Mouse (Mus musculus) MEL (cell line): ENCODE results near the gene Vps26a. TPM values are rescaled to one million over a fixed set of nuclear protein-coding genes. Genes with fewer than 3 reads are reported as not detected.

Experiments used
- DNase-seq: peaks from one replicate; pipeline ENCODE4 v3.0.0; 2011; ENCODE audit warnings: low read depth, low spot score
- H3K27ac ChIP-seq: 2 replicates; pipeline ENCODE4 v1.5.1; 2012; ENCODE audit warnings: low read depth, mild to moderate bottlenecking, control low read depth, low read length, moderate library complexity; ENCODE audit not compliant: control insufficient read depth
- H3K27me3 ChIP-seq, 2 experiments: fragments of 150-350 bp in 1 of 2; sonication (generic) in 1 of 2; 2 replicates each; pipeline ENCODE4 v1.6.1; 2012; ENCODE audit warnings: low read length in 2 of 2, mild to moderate bottlenecking in 2 of 2, improper control_type of control experiment in 1 of 2, moderate library complexity in 1 of 2; ENCODE audit not compliant: insufficient read depth in 2 of 2, control insufficient read depth in 1 of 2
- H3K36me3 ChIP-seq, 2 experiments: 2 replicates each; pipeline ENCODE4 v1.6.1; 2012 to 2014; ENCODE audit warnings: low read length in 2 of 2, improper control_type of control experiment in 1 of 2, inconsistent platforms in 1 of 2, mild to moderate bottlenecking in 1 of 2; ENCODE audit not compliant: insufficient read depth in 2 of 2, control insufficient read depth in 1 of 2
- H3K4me1 ChIP-seq, 2 experiments: fragments of 150-350 bp in 1 of 2; sonication (generic) in 1 of 2; 2 replicates each; pipeline ENCODE4 v1.6.1; 2012; ENCODE audit warnings: low read length in 2 of 2, improper control_type of control experiment in 1 of 2, mild to moderate bottlenecking in 1 of 2; ENCODE audit not compliant: insufficient read depth in 2 of 2, control insufficient read depth in 1 of 2
- H3K4me3 ChIP-seq, 2 experiments: fragments of 150-350 bp in 1 of 2; sonication (generic) in 1 of 2; 2 replicates each; pipeline ENCODE4 v1.5.1; 2012; ENCODE audit warnings: low read depth in 2 of 2, low read length in 2 of 2, mild to moderate bottlenecking in 2 of 2, moderate library complexity in 2 of 2, control low read depth in 1 of 2, improper control_type of control experiment in 1 of 2; ENCODE audit not compliant: control insufficient read depth in 1 of 2, insufficient read depth in 1 of 2
- H3K79me2 ChIP-seq: 2 replicates; pipeline ENCODE4 v1.6.1; 2012; ENCODE audit warnings: mild to moderate bottlenecking, low read length, moderate library complexity; ENCODE audit not compliant: control insufficient read depth, poor library complexity, insufficient read depth
- H3K9ac ChIP-seq: 2 replicates; pipeline ENCODE4 v1.6.1; 2012; ENCODE audit warnings: low read depth, mild to moderate bottlenecking, control low read depth, low read length, moderate library complexity; ENCODE audit not compliant: control insufficient read depth, poor library complexity, severe bottlenecking
- H3K9me3 ChIP-seq: fragments of 150-350 bp; sonication (generic); replicated peaks from 2 replicates; pipeline ENCODE4 v1.6.1; 2012; ENCODE audit warnings: mild to moderate bottlenecking, low read length, improper control_type of control experiment, moderate library complexity; ENCODE audit not compliant: insufficient read depth
- BHLHE40 ChIP-seq: IDR thresholded peaks from 2 replicates; pipeline ENCODE4 v1.6.1; 2012; ENCODE audit warnings: low read depth, mild to moderate bottlenecking, inconsistent platforms, low read length, improper control_type of control experiment, borderline replicate concordance
- E2F4 ChIP-seq: IDR thresholded peaks from 2 replicates; pipeline ENCODE4 v1.6.1; 2011; ENCODE audit warnings: low read depth, low read length, improper control_type of control experiment, borderline replicate concordance
- GABPA ChIP-seq: IDR thresholded peaks from 2 replicates; pipeline ENCODE4 v1.6.1; 2012; ENCODE audit warnings: low read depth, mild to moderate bottlenecking, inconsistent platforms, low read length, improper control_type of control experiment, moderate library complexity
- GATA1 ChIP-seq: IDR thresholded peaks from 2 replicates; pipeline ENCODE4 v1.6.1; 2011; ENCODE audit warnings: low read depth, low read length, improper control_type of control experiment
- HCFC1 ChIP-seq: IDR thresholded peaks from 2 replicates; pipeline ENCODE4 v1.6.1; 2012; ENCODE audit warnings: low read depth, mild to moderate bottlenecking, inconsistent platforms, low read length, improper control_type of control experiment, moderate library complexity
- KAT2A ChIP-seq: conservative IDR thresholded peaks from 2 replicates; pipeline ENCODE4 v1.6.1; 2012; ENCODE audit warnings: low read depth, low read length, improper control_type of control experiment, inconsistent platforms
- MAFK ChIP-seq: IDR thresholded peaks from 2 replicates; pipeline ENCODE4 v1.6.1; 2011; ENCODE audit warnings: low read depth, mild to moderate bottlenecking, low read length, improper control_type of control experiment, borderline replicate concordance
- MAX ChIP-seq: IDR thresholded peaks from 2 replicates; pipeline ENCODE4 v1.6.1; 2011; ENCODE audit warnings: low read length, improper control_type of control experiment
- MAZ ChIP-seq: IDR thresholded peaks from 2 replicates; pipeline ENCODE4 v1.6.1; 2012; ENCODE audit warnings: low read depth, mild to moderate bottlenecking, inconsistent platforms, low read length, improper control_type of control experiment
- MEF2A ChIP-seq: IDR thresholded peaks from 2 replicates; pipeline ENCODE4 v1.6.1; 2014; ENCODE audit warnings: low read depth, mild to moderate bottlenecking, inconsistent platforms, low read length, improper control_type of control experiment; ENCODE audit not compliant: poor library complexity, insufficient replicate concordance, severe bottlenecking; ENCODE audit errors: extremely low read depth
- MXI1 ChIP-seq: IDR thresholded peaks from 2 replicates; pipeline ENCODE4 v1.6.1; 2011; ENCODE audit warnings: mild to moderate bottlenecking, low read depth, low read length, improper control_type of control experiment
- MYB ChIP-seq: IDR thresholded peaks from 2 replicates; pipeline ENCODE4 v1.6.1; 2011; ENCODE audit warnings: mild to moderate bottlenecking, low read depth, low read length, improper control_type of control experiment
- NRF1 ChIP-seq: IDR thresholded peaks from 2 replicates; pipeline ENCODE4 v1.6.1; 2014; ENCODE audit warnings: low read depth, mild to moderate bottlenecking, inconsistent platforms, low read length, improper control_type of control experiment, moderate library complexity; ENCODE audit not compliant: poor library complexity, insufficient read depth, severe bottlenecking
- POLR2A ChIP-seq, 2 experiments: IDR thresholded peaks; 2 replicates each; pipeline ENCODE4 v1.6.1; 2011 to 2012; ENCODE audit warnings: low read length in 2 of 2, mild to moderate bottlenecking in 2 of 2, control low read depth in 1 of 2, improper control_type of control experiment in 1 of 2, low read depth in 1 of 2, moderate library complexity in 1 of 2; ENCODE audit not compliant: control insufficient read depth in 1 of 2, insufficient read depth in 1 of 2, poor library complexity in 1 of 2
- POLR2AphosphoS2 ChIP-seq: IDR thresholded peaks from 2 replicates; pipeline ENCODE4 v1.6.1; 2011; ENCODE audit warnings: low read length, improper control_type of control experiment
- POLR2AphosphoS5 ChIP-seq: IDR thresholded peaks from 2 replicates; pipeline ENCODE4 v1.6.1; 2012; ENCODE audit warnings: low read depth, borderline replicate concordance, mild to moderate bottlenecking, inconsistent platforms, low read length, moderate library complexity, mixed read lengths
- RCOR1 ChIP-seq: IDR thresholded peaks from 2 replicates; pipeline ENCODE4 v1.6.1; 2012; ENCODE audit warnings: low read depth, mild to moderate bottlenecking, inconsistent platforms, low read length, improper control_type of control experiment
- SMC3 ChIP-seq: IDR thresholded peaks from 2 replicates; pipeline ENCODE4 v1.6.1; 2011; ENCODE audit warnings: low read depth, low read length, improper control_type of control experiment
- TAL1 ChIP-seq: IDR thresholded peaks from 2 replicates; pipeline ENCODE4 v1.6.1; 2012; ENCODE audit warnings: mild to moderate bottlenecking, inconsistent platforms, low read length, moderate library complexity, mixed read lengths
- TCF12 ChIP-seq: IDR thresholded peaks from 2 replicates; pipeline ENCODE4 v1.6.1; 2014; ENCODE audit warnings: low read depth, mild to moderate bottlenecking, inconsistent platforms, low read length, improper control_type of control experiment, moderate library complexity
- UBTF ChIP-seq: IDR thresholded peaks from 2 replicates; pipeline ENCODE4 v1.6.1; 2012; ENCODE audit warnings: low read depth, mild to moderate bottlenecking, inconsistent platforms, low read length, improper control_type of control experiment, moderate library complexity, borderline replicate concordance; ENCODE audit not compliant: insufficient read depth
- USF2 ChIP-seq, 2 experiments: IDR thresholded peaks; 2 replicates each; pipeline ENCODE4 v1.6.1; 2011 to 2012; ENCODE audit warnings: improper control_type of control experiment in 2 of 2, low read length in 2 of 2, borderline replicate concordance in 1 of 2, inconsistent platforms in 1 of 2, low read depth in 1 of 2, mild to moderate bottlenecking in 1 of 2; ENCODE audit not compliant: insufficient read depth in 1 of 2
- ZC3H11A ChIP-seq: IDR thresholded peaks from 2 replicates; pipeline ENCODE4 v1.6.1; 2012; ENCODE audit warnings: low read depth, mild to moderate bottlenecking, inconsistent platforms, low read length, improper control_type of control experiment
- ZKSCAN1 ChIP-seq: IDR thresholded peaks from 2 replicates; pipeline ENCODE4 v1.6.1; 2012; ENCODE audit warnings: low read depth, mild to moderate bottlenecking, inconsistent platforms, low read length, improper control_type of control experiment, moderate library complexity
- ZNF384 ChIP-seq: IDR thresholded peaks from 2 replicates; pipeline ENCODE4 v1.6.1; 2012; ENCODE audit warnings: low read depth, mild to moderate bottlenecking, inconsistent platforms, low read length, improper control_type of control experiment
- polyA plus RNA-seq, 2 experiments: library from polyadenylated mRNA; stranded (reverse) in 1 of 2; unstranded in 1 of 2; fragments of >175 nt in 1 of 2; fragments of >200 nt in 1 of 2; gene quantifications; 2 replicates each; pipeline versions ENCODE4 v1.2.1 to v1.2.4; 2012; ENCODE audit warnings: low replicate concordance in 2 of 2, low read depth in 1 of 2; ENCODE audit not compliant: insufficient read length in 2 of 2, insufficient read depth in 1 of 2, missing spikeins in 1 of 2
- total RNA-seq: library from RNA; depleted of rRNA; stranded (reverse); fragments of 300-350 nt; gene quantifications from 2 replicates; pipeline ENCODE4 v1.2.3, GENCODE M21; 2012

Gene Vps26a
- total and polyA plus RNA-seq, 3 experiments: 34.2 to 64.1 TPM; not detected in 1

DNA sequence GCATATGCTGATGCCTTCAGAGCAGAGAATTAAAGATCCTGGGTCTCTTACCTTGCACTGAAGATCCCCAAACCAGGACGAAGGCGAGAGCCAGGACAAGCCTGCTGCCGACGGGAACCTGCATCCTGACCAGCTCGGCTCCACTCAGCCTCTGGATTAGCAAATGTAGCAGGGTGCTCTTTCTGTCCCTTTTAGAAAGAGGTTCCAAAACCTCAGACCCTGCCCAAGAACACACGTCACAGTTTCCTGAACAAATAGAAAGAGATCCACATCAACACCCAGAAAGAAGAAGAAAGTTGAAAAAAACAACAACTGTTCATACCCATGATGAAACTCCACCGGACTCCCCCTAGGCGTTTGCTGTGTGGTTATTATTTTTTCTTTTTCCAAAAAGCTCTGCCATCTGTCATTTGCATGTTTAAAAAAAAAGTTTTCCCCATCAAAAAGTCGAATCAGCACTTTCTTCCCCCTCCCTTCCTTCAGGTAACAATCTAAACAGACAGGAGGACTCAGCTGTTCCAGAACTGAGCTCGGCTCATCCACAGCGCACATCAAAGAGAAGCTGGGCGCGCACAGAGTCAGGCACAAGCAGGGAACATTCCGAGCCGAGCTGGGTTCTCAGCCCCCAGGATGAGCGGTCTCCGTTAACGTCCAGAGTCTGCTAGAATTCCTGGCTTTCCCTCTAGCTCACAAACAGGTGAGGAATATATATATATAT, 21.1 kb upstream of the Vps26a start (continued):
- no peak for TF ChIP-seq E2F4
- TF ChIP-seq MAZ: no peak

- Histone ChIP-seq H3K4me3 (peak overlapping the region; percentile 63 to 74), H3K9ac (peak overlapping the region; percentile 63)
Observed at GRCm38 (mm10) chr10:62507071-62507470, 20.5 kb upstream of the Vps26a start.

DNA sequence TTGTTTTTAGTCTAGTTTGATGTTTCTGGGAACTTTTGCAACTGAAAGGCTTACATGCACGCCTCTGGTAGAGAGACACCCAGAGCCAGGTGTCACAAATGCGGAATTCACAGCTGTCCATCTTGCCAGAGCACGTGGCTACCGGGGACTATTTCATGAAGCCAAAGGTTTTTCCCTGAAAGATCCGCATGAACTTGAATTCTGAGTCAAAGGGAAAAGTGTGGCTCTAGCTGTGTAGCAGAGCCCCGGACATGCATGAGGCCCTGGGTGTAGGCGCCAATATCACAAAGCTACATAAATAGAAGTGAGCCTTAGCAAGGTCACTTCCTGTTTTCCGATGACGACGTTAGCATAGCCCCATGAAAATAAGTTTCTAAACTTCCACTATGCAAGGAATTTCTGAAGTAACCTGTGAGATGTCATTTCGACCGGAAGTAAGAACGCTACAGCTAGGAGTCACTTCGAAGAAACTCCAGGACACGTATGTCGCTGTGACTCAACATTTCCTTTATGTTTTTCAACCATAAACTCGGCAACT, 19.5 kb upstream of the Vps26a start:
- Histone ChIP-seq H3K4me3 (peak overlapping the region; percentile 63 to 74), H3K9me3 (no peaks in the 10 kb centered on the region), H3K27ac (peak overlapping the region; percentile 94)
- TF ChIP-seq MXI1 (peak; percentile 84), ZC3H11A (no peak), RCOR1 (peak; percentile 43; the same call in 1 of the 2 replicates), ZKSCAN1 (no peak), UBTF (no peak), GABPA (no peak), GATA1 (0 out of 2 replicates have a peak, but pooled peaks have one; percentile 26), POLR2AphosphoS2 (no peak), TAL1 (no peak; the same call in 1 of the 2 replicates), MYB (no peak), MAX (peak; percentile 89), SMC3 (no peak), ZNF384 (0 out of 2 replicates have a peak, but pooled peaks have one; percentile 31), USF2 (IDR thresholded peaks at IDR 0.05; ENCODE audit: borderline replicate concordance in 1 of 2, insufficient read depth in 1 of 2, low read depth in 1 of 2, low read length in 2 of 2) (no peak), BHLHE40 (0 out of 2 replicates have a peak, but pooled peaks have one; percentile 6), HCFC1 (peak; percentile 69), POLR2A (IDR thresholded peaks at IDR 0.05; ENCODE audit: control insufficient read depth in 1 of 2, insufficient read depth in 1 of 2, low read depth in 1 of 2, low read length in 2 of 2, poor library complexity in 1 of 2) (peak; percentile 39 to 59; a peak in 2 of 4 replicates), NRF1 (no peak), POLR2AphosphoS5 (no peak; the same call in 1 of the 2 replicates), KAT2A (no peak), MEF2A (no peak), MAFK (no peak), TCF12 (peak; percentile 54)

More at GRCm38 (mm10) chr10:62507071-62507470, 20.5 kb upstream of the Vps26a start:
- H3K36me3 ChIP-seq: peaks cover 0 to 51% of the 10 kb centered on the region in 2 experiments; a peak in 2 of 4 replicates
- peaks cover 15 to 55% of the 10 kb centered on the region in 2 experiments for H3K4me1 ChIP-seq
- DNase-seq: peak; percentile 64
- H3K27me3 ChIP-seq: no peaks in the 10 kb centered on the region
- H3K9me3 ChIP-seq: no peaks in the 10 kb centered on the region
- TF ChIP-seq SMC3 (no peak), RCOR1 (0 out of 2 replicates have a peak, but pooled peaks have one; percentile 5)
- H3K79me2 ChIP-seq: peaks cover 38% of the 10 kb centered on the region
- H3K27ac ChIP-seq: peak overlapping the region; percentile 94

More for the DNA sequence above, 19.5 kb upstream of the Vps26a start:
- Histone ChIP-seq H3K36me3 (peaks cover under 1 to 49% of the 10 kb centered on the region in 2 experiments; a peak in 3 of 4 replicates), H3K9ac (peak overlapping the region; percentile 63), H3K27me3 (no peaks in the 10 kb centered on the region), H3K79me2 (peaks cover 46% of the 10 kb centered on the region), H3K4me1 (peaks cover 10 to 53% of the 10 kb centered on the region in 2 experiments)
- DNase-seq: peak; percentile 93
